Mouse (Mus musculus): Measurements from ENCODE around the gene Cdx2. TPM values are rescaled to one million over a fixed set of nuclear protein-coding genes. Genes with fewer than 3 reads are reported as not detected.

The Cdx2 gene
- polyA plus RNA-seq, 1 experiment from 2014 or later = not detected

- ATAC-seq (ENCODE audit: low FRiP score, low read depth) = no peak
- Histone ChIP-seq H3K4me2 (no peak overlapping the region), H3K27me3 (no peaks in the 10 kb centered on the region), H3K9me3 (no peaks in the 10 kb centered on the region), H3K4me1 (replicated peaks) (no peaks in the 10 kb centered on the region), H3K9ac (no peak overlapping the region), H3K36me3 (no peaks in the 10 kb centered on the region), H3K4me3 (no peak overlapping the region), H3K27ac (replicated peaks) (no peak overlapping the region)
- 42% methylated on average over 7 of the region's 7 CpGs for WGBS
Observed at GRCm38 (mm10) chr5:147332711-147333110, 25.6 kb upstream of the Cdx2 start.

GRCm38 (mm10) chr5:147331547-147331946 lies 24.5 kb upstream of the Cdx2 start:
- Histone ChIP-seq H3K27ac (replicated peaks) (no peak overlapping the region), H3K4me2 (no peak overlapping the region), H3K4me1 (replicated peaks) (no peaks in the 10 kb centered on the region), H3K27me3 (no peaks in the 10 kb centered on the region), H3K4me3 (no peak overlapping the region), H3K36me3 (no peaks in the 10 kb centered on the region), H3K9me3 (no peaks in the 10 kb centered on the region), H3K9ac (no peak overlapping the region)
- no peak for ATAC-seq (ENCODE audit: low FRiP score, low read depth)
- WGBS = 42% methylated on average over 2 of the region's 2 CpGs

DNA sequence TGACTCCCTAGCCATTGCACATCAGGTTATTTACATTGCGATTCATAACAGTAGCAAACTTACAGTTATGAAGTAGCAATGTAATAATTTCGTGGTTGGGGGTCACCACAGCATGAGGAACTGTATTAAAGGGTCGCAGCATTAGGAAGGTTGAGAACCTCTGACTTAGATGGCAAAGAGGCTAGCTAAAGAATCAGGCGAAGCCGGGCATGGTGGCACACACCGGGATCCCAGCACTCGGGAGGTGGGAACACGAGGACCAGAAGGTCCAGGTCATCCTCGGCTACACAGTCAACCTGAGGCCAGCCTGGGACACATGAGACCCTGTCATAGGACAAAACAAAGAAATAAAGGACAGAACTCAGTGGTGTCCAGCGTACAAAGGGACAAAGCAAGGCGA lies 22.9 kb upstream of the Cdx2 start:
- H3K27ac ChIP-seq (replicated peaks) = no peak overlapping the region
- WGBS = 85% methylated on average over 11 of the region's 11 CpGs
- H3K27me3 ChIP-seq = no peaks in the 10 kb centered on the region
- no peak for ATAC-seq (ENCODE audit: low FRiP score, low read depth)
- no peak overlapping the region for H3K4me2 ChIP-seq
- H3K4me1 ChIP-seq (replicated peaks) = no peaks in the 10 kb centered on the region
- H3K4me3 ChIP-seq = no peak overlapping the region
- no peak overlapping the region for H3K9ac ChIP-seq
- H3K9me3 ChIP-seq = no peaks in the 10 kb centered on the region
- no peaks in the 10 kb centered on the region for H3K36me3 ChIP-seq

- no peak overlapping the region for H3K4me2 ChIP-seq
- no peak for ATAC-seq (ENCODE audit: low FRiP score, low read depth)
- no peaks in the 10 kb centered on the region for H3K36me3 ChIP-seq
- H3K4me3 ChIP-seq = no peak overlapping the region
- peaks cover 10% of the 10 kb centered on the region; the same call in 1 of the 2 replicates for H3K27me3 ChIP-seq
- 87% methylated on average over 5 of the region's 5 CpGs for WGBS
- H3K9me3 ChIP-seq = no peaks in the 10 kb centered on the region
- H3K27ac ChIP-seq (replicated peaks) = no peak overlapping the region
- H3K4me1 ChIP-seq (replicated peaks) = no peaks in the 10 kb centered on the region
- H3K9ac ChIP-seq = no peak overlapping the region
Observed at GRCm38 (mm10) chr5:147327636-147328035, 20.6 kb upstream of the Cdx2 start.

DNA sequence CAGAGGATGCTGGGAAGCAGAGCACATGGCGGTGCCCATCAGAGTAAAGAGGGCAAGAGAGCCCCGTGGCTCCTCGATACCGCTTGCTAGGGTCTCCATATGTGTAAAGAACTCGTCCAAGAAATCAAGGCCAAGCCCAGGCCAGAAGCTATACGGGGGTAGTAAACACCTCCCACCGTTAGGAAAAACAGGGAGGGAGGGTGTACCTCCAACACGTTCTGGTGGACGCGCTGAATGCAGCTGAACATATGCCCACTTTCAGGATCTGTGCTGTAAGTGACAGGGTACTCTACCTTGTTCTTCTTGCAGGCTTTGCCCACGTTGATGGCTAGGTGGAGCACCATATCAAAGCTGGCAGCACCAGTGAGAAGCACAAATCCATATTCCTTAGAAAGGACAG lies 18.9 kb upstream of the Cdx2 start:
- Histone ChIP-seq H3K9ac (no peak overlapping the region), H3K36me3 (no peaks in the 10 kb centered on the region), H3K4me3 (no peak overlapping the region), H3K27ac (replicated peaks) (no peak overlapping the region), H3K27me3 (peaks cover 25% of the 10 kb centered on the region), H3K4me1 (replicated peaks) (no peaks in the 10 kb centered on the region), H3K9me3 (no peaks in the 10 kb centered on the region), H3K4me2 (no peak overlapping the region)
- 74% methylated on average over 11 of the region's 11 CpGs for WGBS
- ATAC-seq (ENCODE audit: low FRiP score, low read depth) = no peak

DNA sequence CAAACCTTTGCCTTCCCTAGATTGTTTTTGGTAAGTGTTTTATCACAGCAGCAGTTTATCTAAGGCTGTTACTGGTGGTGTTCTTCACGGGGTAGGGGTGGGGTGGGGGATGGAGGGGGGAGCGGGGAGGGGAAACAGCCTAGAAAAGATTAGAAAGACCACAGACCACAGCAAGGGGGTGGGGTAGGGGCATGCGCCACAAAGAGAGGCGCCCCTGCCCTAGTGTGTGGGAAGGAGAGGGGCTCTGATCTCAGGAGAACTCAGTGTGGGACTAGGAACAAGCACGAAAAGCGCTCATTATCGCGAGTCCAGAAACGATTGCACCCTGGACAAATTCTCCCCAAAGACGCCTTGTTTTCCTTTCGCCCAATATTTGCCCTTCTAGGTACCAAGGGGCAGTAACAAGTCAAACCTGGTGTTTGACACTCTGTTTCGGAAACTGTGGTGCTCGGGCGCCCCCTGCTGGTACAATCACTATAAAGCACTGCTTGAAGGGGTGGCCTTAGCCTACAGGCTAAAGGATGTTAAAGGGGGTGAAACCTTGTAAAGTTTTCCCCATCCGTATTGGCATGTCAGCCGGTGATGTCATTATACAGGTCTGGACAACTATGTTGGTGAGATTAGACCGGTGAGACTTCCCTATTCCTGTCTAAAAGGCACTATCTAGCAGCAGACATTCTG lies 16.3 kb upstream of the Cdx2 start:
- no peak overlapping the region for H3K4me2 ChIP-seq
- H3K27ac ChIP-seq (replicated peaks) = no peak overlapping the region
- WGBS = 21% methylated on average over 17 of the region's 17 CpGs
- no peaks in the 10 kb centered on the region for H3K4me1 ChIP-seq (replicated peaks)
- no peak overlapping the region for H3K4me3 ChIP-seq
- no peaks in the 10 kb centered on the region for H3K36me3 ChIP-seq
- no peak for ATAC-seq (ENCODE audit: low FRiP score, low read depth)
- H3K9me3 ChIP-seq = no peaks in the 10 kb centered on the region
- peaks cover 43% of the 10 kb centered on the region for H3K27me3 ChIP-seq
- H3K9ac ChIP-seq = no peak overlapping the region

- H3K9ac ChIP-seq = no peak within 1 kb of the TSS
- 79% methylated on average over 8 of the region's 8 CpGs for WGBS
- H3K9me3 ChIP-seq = no peaks in the 10 kb centered on the region
- peaks cover 55% of the 10 kb centered on the region for H3K27me3 ChIP-seq
- no peak within 1 kb of the TSS for H3K4me3 ChIP-seq
- H3K36me3 ChIP-seq = no peaks in the 10 kb centered on the region
- ATAC-seq (ENCODE audit: low FRiP score, low read depth) = no peak
- no peak within 1 kb of the TSS for H3K27ac ChIP-seq (replicated peaks)
- H3K4me2 ChIP-seq = no peak within 1 kb of the TSS
- no peaks in the 10 kb centered on the region for H3K4me1 ChIP-seq (replicated peaks)
Observed at GRCm38 (mm10) chr5:147322183-147322582, 15.1 kb upstream of the Cdx2 start, which contains the start of gene Urad. Urad (minus strand) TSS chr5:147322440.

DNA sequence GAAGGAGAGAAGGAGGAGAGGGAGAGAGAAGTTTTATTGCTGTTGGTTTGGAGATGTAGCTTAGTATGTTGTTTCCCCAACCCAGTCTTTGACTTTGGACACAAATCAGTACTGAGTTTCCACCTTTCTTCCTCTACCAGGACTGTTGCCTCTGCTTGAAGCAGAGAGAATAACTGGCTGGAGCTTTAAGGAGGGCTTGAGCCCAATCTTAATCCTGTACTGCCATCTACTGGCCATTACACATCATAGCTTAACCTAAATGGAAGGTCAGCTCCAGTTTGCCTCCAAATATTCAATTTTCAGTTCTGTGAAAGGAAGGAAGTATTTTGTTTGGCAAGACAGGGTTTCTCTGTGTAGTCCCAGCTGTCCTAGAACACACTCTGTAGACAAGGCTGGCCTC lies 12.6 kb upstream of the Cdx2 start:
- no peaks in the 10 kb centered on the region for H3K36me3 ChIP-seq
- peaks cover 81% of the 10 kb centered on the region for H3K27me3 ChIP-seq
- H3K27ac ChIP-seq (replicated peaks) = no peak overlapping the region
- H3K9ac ChIP-seq = no peak overlapping the region
- H3K9me3 ChIP-seq = no peaks in the 10 kb centered on the region
- no peak overlapping the region for H3K4me2 ChIP-seq
- peaks cover 8% of the 10 kb centered on the region for H3K4me1 ChIP-seq (replicated peaks)
- peak; percentile 66 for ATAC-seq (ENCODE audit: low FRiP score, low read depth)
- no peak overlapping the region for H3K4me3 ChIP-seq

GRCm38 (mm10) chr5:147317991-147318390 lies 10.9 kb upstream of the Cdx2 start:
- WGBS = 19% methylated on average over 7 of the region's 7 CpGs
- no peak overlapping the region for H3K4me3 ChIP-seq
- no peak overlapping the region for H3K27ac ChIP-seq (replicated peaks)
- ATAC-seq (ENCODE audit: low FRiP score, low read depth) = no peak
- H3K36me3 ChIP-seq = no peaks in the 10 kb centered on the region
- no peaks in the 10 kb centered on the region for H3K9me3 ChIP-seq
- no peak overlapping the region for H3K4me2 ChIP-seq
- no peak overlapping the region for H3K9ac ChIP-seq
- H3K27me3 ChIP-seq = peaks cover 91% of the 10 kb centered on the region
- peaks cover 8% of the 10 kb centered on the region for H3K4me1 ChIP-seq (replicated peaks)

- H3K9ac ChIP-seq = no peak overlapping the region
- no peak overlapping the region for H3K27ac ChIP-seq (replicated peaks)
- no peak for ATAC-seq (ENCODE audit: low FRiP score, low read depth)
- no peaks in the 10 kb centered on the region for H3K36me3 ChIP-seq
- H3K4me3 ChIP-seq = no peak overlapping the region
- 2% methylated on average over 7 of the region's 7 CpGs for WGBS
- H3K9me3 ChIP-seq = no peaks in the 10 kb centered on the region
- H3K4me1 ChIP-seq (replicated peaks) = peaks cover 8% of the 10 kb centered on the region
- H3K27me3 ChIP-seq = peaks cover 90% of the 10 kb centered on the region
- no peak overlapping the region for H3K4me2 ChIP-seq
Observed at GRCm38 (mm10) chr5:147317321-147317720, 10.3 kb upstream of the Cdx2 start.

- Histone ChIP-seq H3K4me3 (no peak overlapping the region), H3K27me3 (peaks cover 94% of the 10 kb centered on the region), H3K36me3 (no peaks in the 10 kb centered on the region), H3K4me1 (replicated peaks) (peaks cover 8% of the 10 kb centered on the region), H3K9ac (no peak overlapping the region), H3K4me2 (0 out of 2 replicates have a peak overlapping the region, but pooled peaks have one; percentile 8), H3K27ac (replicated peaks) (no peak overlapping the region), H3K9me3 (no peaks in the 10 kb centered on the region)
- ATAC-seq (ENCODE audit: low FRiP score, low read depth) = no peak
- under 1% methylated on average over 25 of the region's 25 CpGs for WGBS
Observed at GRCm38 (mm10) chr5:147315432-147316075, 8.5 kb upstream of the Cdx2 start.

- no peak for ATAC-seq (ENCODE audit: low FRiP score, low read depth)
- H3K4me2 ChIP-seq = 0 out of 2 replicates have a peak overlapping the region, but pooled peaks have one; percentile 8
Observed at GRCm38 (mm10) chr5:147314646-147315431, 7.8 kb upstream of the Cdx2 start.

More at GRCm38 (mm10) chr5:147314646-147315431, 7.8 kb upstream of the Cdx2 start:
- 1% methylated on average over 39 of the region's 39 CpGs for WGBS
- H3K4me1 ChIP-seq (replicated peaks) = peaks cover 8% of the 10 kb centered on the region
- peaks cover 94% of the 10 kb centered on the region for H3K27me3 ChIP-seq
- H3K9ac ChIP-seq = no peak overlapping the region
- H3K4me3 ChIP-seq = no peak overlapping the region
- no peaks in the 10 kb centered on the region for H3K36me3 ChIP-seq
- no peaks in the 10 kb centered on the region for H3K9me3 ChIP-seq
- H3K27ac ChIP-seq (replicated peaks) = no peak overlapping the region

Measured in hindbrain, embryonic 15.5 days (tissue).